Mouse (Mus musculus): ENCODE measurements around the gene Nav3.

GRCm38 (mm10) chr10:110329629-110330028, 126.4 kb downstream of the Nav3 start:
- TF ChIP-seq POLR2A (IDR thresholded peaks at IDR 0.05; ENCODE audit: borderline replicate concordance, low read depth, low read length), result no peak
- no peak for TF ChIP-seq CTCF (IDR thresholded peaks at IDR 0.05; ENCODE audit: low read depth, low read length)
